Mouse (Mus musculus) kidney, adult 18-20 months (tissue): Measurements from ENCODE around the gene Dlg2.

ENCODE experiments used
- DNase-seq: peaks from one replicate; pipeline ENCODE4 v3.0.0; 2021

Gene Dlg2

DNA sequence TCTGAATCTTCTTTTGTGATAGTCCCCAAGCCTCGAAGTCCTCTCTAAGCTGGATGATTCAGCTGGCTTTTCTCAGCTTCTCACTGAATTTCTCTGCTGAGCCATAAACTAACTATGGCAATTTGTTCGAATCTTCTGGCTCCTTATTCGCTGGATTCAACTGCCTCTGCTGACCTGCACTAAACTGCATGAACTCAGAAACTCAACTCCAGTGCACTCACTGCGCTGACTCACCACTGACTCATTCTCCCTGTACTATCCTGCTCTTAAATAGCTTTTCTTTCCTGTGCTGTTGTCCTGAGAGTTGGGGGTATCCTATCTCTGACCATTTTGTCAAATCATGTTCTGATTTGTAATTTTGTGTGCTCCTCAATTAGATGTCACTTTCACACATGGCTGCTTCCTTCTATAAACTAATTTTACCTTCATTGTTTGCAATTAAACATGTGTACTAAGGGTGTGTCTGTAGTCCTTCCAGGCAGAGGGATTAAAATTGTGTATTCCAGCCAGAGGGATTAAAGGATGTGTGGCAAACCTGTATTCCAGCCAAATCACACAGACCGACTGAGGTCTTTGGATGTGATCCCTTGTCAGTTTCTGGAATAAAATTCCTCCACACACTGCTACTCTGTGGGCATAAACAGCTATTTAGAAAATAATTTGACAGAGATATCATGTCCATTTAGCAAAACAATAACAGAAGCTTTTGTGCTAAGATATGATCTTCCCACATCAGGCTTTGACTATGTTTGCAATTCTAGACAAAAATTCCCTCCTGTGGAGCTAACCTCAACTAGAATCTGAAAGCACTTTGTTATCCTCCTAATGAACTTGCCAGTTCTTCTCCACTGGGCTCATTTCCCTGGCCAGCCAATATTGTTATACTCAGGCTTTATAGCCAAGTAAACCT lies 1115.0 kb downstream of the Dlg2 start:
- DNase-seq, result no peak

DNA sequence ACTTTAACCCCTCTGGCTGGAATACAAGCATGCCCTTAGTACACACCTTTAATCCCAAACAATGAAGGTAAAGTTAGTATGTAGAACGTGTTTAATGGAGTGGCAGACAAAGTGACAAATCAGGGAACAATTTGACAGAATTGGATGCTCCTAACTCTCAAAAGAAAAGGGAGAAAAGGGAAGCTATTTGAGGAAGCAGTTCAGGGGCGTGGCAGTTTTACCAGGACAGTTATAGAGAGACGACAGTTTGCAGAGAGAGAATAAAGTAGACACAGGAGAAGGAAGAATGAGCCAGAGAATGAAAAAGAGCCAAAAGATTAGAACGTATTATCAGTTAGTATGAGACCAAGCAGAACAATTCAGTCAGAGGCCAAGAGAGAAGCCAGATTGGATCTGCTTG lies 1122.1 kb downstream of the Dlg2 start:
- no peak for DNase-seq

DNA sequence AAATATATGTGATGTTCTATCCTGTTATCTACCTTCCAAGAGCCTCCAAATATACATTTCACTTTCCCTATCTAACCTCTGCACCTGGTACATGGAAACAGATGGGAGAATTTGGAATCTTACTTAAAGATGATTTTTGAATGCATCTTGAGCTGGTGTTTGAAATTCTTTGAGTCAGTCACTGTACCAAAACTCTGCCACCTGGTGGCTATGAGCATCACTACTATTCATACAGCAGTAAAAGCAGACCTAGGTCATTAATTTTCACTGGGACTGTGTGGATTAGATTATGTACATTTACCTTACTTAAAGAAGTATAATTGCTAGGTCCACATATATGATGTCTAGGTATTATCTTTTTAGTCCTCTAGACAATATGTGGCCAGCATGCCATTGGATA lies 1124.8 kb downstream of the Dlg2 start:
- DNase-seq, result no peak

DNA sequence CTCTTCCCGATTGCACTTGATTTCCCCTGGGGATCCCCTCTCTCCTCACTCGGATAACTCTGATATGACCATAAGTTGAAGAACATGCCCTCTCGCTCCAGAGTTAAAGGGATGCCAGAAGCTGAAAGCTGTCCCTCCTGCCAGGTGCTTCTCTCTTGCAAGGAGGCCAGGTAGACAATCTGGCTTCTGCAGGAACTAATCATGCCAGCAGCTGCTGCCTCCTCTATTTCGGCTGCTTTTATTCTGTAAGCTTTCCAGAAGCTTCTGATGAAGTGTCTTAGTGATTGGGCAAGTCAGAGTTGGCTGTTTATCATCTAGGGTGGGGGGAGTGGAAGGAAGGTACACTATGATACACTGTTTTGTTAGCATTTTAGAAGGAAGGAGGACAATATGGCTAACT lies 1127.1 kb downstream of the Dlg2 start:
- no peak for DNase-seq

DNA sequence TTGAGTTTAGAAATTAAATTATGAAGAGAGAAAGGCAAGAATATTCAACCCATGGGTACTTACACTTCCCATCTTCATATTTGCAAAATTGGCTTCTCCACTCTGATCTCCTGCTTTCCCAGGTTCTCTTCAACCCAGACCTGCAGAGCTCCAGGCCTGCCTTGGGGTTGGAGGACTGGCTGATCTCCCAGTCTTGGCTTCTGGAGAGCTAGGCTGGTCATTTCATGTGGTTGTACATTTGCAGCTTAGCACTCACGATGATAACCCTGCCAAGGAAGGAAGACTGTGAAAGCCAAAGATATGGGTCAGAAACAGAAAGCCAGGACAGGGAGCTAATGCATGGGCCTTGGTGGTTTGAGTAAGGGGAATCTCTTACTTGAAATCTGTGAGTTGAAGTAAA lies 1176.6 kb downstream of the Dlg2 start:
- no peak for DNase-seq

DNA sequence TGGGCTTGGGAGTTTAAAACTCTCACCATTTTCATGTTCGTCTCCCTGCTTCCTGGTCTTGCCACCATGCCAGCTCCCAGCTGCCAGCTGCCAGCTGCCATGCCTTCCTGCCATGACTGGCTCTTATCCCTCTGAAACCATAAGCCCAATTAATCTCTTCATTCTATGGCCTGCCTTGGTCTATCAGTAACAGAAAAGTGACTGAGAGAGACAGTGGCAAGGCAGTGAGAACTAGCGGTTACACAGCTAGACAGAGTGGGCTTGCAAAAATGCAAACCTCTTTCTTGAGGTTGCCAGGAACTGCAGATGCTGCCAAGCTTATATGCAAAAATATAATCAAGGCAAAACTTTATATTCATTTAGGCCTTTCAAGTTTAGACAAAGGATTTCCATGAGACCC lies 1183.0 kb downstream of the Dlg2 start:
- DNase-seq, result no peak

DNA sequence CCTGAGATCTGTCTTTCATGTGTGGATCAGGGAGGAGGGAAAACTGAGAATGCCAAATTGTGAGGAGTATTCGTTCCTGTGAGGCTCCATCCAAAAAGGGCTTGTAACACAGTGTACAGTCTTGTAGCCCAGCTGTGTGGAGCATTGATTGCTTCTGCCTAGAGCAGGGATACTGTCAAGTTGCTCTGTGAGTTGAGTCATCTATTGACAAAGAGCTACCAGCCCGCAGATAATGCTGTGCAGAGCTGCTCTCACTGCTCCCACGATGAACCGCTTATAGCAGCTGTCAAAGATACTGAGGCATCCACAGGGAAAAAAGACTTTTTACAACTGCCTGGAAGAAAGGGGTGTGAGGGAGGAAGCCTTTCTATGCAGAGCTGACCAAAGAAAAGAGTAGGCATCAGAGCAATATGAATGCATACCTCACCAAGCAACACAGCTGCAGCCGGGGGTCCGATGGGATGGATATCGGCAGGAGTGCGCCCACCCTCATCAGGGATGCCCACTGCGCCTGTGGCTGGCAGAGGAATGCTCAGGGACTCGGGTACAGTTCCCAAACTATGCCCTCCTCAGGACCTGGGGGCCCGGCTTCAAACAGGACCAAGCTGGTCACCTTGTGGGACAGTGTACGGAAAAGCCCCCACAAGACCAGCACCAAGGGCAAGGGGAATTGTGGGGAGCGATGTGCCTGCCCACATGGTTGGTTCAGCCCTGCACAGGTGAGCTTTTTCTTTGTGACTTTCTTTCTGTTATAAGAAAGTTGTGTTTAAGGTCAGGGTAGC lies 1196.0 kb downstream of the Dlg2 start:
- DNase-seq, result no peak

DNA sequence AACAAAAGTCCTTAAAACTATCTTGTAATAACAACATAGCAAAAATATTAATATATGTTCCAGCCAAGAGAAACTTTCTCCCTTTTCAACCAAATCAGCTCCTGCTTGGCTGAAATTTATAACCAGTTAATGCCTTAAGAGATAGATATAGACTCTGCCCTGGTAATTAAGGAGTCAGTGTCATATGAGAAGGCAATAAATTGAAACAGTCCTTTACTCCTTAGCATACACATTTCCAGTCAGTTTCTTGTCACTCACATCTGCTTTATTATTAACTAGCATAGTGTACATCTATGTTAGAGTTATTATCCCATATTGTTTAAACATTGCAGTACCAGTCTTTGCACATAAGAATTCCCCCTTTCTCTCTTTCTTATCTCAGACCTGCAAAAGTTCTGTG lies 1197.9 kb downstream of the Dlg2 start:
- no peak for DNase-seq

DNA sequence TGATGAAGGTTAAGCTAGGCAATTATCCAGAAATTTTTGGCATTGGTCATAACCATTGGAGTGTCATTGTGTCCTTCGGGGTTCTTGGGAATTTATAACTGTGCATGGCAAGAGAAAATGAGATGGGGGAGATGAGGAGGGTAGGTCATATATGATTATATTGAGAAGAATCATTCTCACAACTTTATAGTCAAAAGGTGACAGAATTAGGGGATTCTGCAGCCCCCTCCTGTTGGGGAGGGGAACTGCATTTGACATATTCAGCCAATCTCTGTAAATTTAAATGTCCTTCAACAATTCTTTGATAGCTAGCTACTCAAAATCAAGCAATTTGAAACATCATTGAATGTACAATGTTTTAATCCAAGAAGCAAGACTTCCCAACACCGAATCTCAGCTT lies 1201.5 kb downstream of the Dlg2 start:
- no peak for DNase-seq

DNA sequence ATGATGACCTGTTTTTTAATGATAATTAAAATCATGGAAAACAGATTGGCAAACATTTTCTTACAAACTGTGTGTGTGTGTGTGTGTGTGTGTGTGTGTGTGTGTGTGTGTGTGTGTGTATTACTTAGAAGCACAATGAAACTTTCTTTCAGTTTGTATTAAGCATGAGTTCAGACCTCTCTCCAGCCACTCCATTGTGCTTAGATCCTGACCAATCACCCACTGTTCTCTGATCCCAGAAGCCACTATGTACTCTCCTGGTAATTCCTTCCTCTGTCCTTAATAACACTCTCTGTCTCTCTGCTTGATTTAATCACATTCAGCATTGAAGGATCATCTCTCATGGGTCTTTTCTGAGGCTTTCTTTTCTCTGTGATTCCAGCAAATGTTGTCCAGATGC lies 1211.5 kb downstream of the Dlg2 start:
- DNase-seq, result no peak

DNA sequence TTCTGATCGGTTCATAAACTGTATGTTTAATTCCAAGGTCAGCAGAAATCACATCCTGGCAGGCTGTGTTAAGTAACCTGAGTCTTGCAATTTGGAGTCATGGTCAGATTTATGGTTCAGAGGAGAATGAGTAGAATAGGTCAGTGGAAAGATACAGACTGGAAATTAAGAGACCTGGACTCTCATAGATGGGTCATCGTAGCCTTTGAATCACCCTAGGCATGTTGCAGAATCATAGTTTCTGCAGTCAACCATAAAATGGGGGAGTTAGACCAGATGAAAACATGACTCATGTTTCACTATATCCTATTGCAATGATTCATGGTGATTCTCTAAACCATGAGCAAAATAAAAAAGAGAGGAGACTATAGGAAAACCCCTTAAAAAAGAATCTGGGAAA lies 1213.4 kb downstream of the Dlg2 start:
- DNase-seq, result no peak

DNA sequence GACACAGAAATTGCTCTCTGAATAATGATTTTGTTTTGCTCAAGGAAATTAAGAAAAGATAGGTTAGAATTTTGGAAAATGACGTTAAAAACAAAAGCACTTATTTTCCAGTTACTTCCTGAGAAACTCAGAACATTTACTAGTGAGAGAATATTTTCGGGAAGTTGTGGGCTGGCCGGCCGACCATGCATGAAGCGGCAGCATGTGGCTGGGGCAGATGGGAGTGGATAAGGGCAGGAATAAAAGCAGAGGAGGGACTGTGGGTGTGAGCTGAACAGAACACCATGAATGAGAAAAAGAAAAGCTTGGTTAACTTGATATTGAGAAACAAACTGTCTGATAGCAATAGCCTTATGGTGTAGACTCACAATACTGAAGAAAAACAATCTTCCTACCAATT lies 1233.4 kb downstream of the Dlg2 start:
- no peak for DNase-seq

DNA sequence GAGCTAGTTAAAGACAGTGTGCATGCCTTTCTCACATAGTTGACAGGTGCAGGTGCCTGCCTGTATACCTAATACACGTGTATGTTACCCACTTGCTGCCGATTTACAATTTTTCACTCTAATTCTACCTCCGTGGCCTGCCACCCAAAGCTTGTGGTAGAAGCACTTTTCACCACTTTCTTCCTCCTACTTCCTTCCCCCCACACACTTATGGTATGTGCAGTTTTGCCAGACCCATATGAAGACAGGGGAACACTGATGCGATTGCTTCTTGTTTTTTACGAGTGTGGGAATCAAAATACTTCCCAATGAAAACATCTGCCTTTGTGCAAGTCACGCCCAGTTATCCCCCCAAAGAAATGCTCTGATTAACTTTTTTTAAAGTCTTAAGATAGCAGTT lies 1234.7 kb downstream of the Dlg2 start:
- no peak for DNase-seq

DNA sequence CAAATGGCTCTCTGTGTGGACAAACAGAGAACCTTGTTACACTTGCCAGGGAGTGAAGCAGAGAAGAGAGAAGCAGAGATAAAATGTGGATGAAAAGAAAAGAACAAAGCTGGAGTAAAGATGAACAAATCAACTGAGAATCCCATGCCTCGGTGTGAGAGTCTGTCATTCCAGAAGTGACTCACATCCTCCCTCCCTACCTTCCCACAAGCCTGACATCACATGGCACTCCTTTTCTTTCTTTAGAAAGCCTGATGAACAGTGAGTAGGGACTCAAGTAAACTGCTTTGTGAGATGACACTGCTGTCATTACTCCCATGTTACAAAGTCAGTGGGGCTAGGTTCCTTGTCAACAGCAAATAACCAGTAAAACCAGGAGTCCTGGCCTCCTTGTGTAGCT lies 1239.3 kb downstream of the Dlg2 start:
- DNase-seq, result no peak

DNA sequence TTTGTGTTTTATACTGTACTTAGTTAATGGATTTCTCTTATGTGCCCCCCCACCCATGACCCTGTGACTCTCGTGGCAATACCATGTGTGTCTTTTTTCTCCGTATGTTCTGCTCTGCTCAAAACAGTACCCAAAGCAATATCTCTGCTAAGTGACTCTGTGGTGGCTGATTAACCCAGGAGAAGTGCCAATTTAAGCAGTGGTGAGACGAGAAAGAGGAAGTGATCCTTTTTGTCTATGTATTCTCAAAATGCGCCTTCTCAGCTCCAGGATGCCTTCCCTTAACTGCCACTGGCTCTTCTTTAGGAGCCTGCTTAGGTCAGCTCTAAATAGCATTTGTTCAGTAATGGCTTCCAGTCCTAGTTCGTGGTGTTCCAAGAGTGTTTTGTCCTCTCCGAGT lies 1240.2 kb downstream of the Dlg2 start:
- no peak for DNase-seq

DNA sequence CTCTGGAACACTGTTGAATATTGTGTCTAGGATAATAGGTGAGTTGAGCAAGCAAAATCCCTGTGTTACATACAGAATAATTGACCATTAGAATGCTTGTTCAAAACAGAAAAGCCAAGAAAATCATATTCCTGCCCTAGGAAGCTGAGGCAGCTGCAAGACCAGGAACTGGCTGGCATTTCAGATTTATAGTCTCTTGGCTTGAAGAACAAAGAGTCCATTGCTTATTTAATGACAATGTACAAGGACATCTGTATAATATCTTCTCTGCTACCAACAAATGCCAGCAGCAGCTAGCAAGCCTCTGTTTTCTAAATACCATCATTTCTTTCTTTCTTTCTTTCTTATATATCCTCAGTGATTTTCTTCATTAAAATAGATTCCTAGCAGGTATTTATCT lies 1243.8 kb downstream of the Dlg2 start:
- DNase-seq, result no peak

DNA sequence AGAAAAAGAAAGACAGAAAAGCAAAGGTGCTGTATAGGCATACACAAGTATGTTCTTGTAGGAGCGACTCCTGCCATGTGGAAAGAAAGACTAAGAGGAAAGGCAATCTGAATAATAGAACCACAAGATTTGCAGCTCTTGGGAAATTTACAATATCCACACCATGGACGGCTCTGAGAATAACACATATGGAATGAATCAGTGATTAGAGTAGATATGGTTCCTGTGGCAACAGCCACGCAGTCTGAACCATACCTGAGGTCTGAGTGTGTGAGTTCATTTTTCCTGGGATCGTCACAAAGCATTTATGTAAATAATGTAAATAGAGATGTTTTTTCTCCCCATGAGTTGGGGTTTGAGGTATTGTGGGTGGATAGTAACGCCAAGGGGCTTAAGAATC lies 1247.9 kb downstream of the Dlg2 start:
- DNase-seq, result no peak

DNA sequence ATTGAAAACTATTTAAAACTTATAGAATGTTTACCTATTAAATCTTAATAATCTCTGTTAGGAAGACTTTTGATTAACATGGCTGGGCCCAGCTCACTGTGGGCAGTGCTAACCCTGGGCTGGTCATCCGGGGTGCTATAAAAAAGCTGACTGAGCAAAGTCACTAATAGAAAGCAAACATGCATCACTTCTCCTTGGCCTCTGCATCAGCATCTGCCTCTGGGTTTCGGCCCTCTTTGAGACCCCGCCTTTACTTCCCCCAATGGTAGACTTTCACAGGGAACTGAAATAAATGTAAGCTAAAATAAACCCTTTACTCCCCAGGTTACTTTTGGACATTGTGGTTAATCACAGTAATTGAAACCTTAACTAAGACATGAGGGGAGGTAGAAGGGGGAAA lies 1264.3 kb downstream of the Dlg2 start:
- no peak for DNase-seq

DNA sequence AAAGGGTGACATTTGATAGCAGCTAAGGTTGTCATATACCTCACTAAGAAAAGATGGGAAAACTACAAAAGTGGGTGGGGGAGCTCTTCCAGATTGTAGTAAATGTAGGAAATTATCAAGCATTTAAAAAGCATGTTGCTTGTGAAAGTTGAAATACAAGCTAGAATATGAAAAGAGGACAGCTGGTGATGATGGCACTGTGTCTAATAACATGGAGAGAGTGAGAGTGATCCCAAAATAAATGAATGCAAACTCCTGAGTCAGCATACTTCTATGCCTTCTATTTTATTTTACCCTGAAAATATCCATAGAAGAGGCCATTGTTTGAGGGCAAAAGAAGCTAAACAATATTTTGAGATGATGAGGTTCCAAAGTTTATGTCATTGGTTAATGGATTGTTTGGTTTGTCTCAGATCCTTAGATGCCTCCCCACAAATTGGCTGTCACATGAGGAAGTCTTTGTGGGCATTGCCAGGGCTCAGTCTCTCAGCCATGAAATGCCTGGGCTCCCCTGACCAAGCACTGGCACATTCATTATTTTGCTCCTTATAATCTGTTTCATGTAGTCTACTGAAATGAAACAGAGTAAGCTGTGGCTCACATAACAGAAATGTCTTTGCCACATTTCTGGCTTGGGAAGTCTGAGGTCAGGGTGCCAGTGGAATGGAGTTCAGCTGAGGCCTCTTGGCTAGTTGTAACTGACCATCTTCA lies 1276.8 kb downstream of the Dlg2 start:
- no peak for DNase-seq

DNA sequence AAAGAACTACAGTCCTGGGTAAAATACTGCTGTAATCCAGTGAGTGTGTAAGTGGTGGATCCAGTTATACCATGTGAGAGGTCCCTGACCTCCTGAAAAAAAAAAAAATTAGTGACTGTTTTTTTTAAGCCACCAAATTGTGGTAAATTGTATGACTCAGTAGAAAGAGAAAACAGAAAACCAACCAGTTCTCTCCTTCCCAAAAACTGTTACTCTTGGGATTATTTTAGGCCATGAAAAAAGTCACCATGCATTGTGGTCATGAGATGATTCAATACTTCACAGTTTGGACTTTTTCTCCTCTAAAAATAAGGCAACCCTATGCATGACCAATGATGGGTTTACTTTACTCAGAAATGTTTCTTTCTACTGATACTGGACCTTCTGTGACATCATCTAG lies 1291.2 kb downstream of the Dlg2 start:
- no peak for DNase-seq

DNA sequence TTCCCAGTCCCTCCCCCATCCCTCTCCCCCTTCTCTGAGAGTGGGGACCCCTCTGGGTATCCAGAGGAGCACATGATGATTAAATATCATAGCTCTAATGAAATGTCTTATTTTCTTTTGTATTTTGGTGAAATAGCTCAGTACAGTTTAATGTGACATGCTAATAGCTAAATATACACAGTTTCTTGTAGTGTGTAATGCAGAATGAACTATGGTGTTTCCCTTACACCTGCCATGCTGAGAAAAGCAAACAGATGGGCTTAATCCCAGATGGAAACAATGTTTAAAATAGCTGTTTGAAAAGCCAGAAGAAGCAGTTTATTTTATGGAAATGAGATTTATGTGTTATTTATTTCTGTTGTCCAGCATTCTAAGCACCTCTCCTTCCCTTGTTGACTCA lies 1302.2 kb downstream of the Dlg2 start:
- DNase-seq, result no peak

DNA sequence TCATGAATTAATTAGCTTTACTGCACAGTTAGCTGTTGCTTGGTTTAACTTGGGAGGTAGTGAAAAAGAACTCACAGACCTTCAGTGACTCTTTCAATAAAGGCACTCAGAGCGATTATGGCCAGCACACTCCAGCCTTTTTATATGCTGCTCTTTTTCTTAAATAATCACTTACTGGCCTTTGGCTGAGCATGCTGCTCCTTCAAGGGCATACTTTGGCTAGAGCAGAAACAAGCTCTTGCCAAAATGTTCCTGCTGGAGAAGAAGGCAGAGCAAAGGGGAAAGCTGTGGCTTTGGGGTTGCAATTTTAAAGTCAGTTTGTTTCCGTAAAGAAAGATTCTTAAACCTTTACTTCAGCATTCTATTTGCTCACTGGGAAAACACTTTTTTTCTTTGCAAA lies 1308.1 kb downstream of the Dlg2 start:
- no peak for DNase-seq

DNA sequence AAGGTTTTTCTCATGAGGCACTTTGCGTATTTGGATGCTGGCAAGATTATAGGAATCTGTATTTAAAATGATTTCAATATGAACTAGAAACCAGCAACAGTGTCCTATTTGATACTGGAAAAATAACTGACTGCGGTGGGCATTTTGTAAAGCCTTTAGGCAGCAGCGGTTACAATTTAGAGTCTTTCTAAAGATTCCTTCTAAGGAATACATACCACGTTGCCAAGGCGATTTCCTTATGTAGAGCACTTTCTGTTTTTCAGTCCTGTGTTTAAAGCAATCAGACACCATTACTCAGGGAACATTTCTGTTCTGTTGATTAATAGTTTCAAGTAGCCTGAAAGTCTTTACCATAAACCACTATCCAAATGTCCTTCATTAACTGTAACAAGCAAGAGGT lies 1309.0 kb downstream of the Dlg2 start:
- no peak for DNase-seq

DNA sequence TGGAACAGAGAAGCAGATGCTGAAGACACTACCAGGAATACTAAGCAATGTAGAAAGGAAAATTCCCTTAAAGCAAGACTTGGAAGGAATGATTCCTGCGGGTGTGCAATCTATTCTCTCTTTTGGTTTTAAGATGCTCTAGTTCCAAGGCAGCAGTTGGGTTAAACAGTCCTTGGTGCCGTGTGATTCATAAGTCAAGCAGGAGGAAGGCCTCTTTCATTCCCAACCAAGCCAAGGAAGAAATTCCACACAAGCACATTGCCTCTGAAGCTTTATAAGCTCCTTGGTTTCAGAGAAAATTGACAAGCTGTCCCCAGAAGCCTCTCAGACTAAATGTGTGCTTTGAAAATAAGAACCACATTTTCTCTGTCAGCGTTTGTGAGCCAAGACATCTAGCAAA lies 1309.4 kb downstream of the Dlg2 start:
- no peak for DNase-seq
